Mouse (Mus musculus): ENCODE results near the gene Ankrd2.
"Not testable (repeated sequence)": the region's sequence is repeated elsewhere in the genome, so short reads cannot be mapped to it uniquely, and the experiment has no call there.

Gene Ankrd2

DNA sequence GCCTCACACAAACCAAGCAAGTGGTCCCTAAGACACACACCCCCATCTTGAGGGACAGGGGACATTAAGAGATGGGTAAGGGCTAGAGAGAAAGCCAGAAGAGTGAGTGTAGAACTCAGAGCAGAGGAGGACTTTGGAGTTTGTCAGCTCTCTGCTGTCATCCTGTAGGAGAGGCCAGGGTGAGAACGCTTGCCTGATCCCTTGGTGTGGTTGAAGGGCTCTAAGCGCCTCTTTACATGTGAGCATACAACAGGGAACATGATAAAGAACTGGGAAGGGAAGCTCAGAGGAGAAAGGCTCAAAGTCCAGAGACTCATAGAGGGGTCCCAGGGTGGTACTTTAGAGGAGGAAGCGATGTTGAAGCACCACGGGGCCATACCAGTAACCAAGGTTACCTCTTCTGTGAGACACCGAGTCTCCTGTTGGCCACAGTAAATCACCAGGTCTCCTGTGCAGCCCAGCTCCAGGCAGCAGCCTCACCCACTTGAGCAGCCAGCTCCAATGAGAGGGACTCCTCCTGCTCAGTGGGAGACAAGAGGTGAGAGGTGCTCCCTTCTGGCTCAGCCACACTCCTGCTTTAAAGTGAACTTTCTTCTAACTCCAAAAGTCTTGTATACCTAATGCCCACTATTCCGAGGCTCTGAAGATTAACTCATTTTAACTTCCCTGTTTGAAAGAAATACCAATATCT lies 21.1 kb downstream of the Ankrd2 start:
- DNase-seq = no peak

DNA sequence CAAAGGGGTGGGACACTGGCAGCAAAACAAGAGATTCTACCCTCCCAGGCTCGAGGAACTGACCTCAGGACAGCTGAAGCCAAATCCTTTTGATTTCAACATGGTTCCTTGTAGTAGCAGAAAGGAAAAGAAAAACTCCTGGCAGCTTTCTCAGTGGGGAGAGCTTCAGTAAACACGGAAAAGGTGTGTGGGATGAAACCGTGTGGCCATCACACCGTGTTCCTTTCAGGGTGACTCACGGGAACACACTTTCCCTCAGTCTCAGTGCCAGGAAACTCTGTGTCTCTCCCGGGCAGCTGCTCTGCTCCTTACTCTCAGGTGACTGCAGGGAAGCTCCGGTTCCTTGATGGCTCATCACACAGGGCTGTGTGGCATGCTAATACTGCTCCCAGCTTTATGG lies 22.6 kb downstream of the Ankrd2 start:
- DNase-seq = peak in 1 of 2 experiments; percentile 33

DNA sequence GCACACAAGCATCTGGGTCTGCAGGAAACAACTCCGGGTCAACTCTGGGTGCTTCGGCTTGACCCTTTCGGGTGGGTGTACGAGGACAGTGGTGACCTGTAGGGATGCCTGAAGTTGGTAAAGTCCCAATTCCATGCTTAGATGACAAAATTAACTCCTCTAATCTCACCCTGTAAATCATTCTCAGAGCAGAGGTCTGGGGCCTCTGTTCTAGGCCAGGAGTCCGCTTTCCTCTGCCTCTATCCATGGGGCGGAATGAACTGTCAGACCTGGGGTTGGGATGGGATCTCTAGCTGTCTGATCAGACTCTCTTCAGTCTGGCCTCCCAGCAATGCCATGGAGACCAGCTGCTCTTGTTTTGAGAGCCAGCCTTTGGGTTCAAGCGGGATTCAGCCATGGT lies 25.6 kb downstream of the Ankrd2 start:
- no peak for DNase-seq

DNA sequence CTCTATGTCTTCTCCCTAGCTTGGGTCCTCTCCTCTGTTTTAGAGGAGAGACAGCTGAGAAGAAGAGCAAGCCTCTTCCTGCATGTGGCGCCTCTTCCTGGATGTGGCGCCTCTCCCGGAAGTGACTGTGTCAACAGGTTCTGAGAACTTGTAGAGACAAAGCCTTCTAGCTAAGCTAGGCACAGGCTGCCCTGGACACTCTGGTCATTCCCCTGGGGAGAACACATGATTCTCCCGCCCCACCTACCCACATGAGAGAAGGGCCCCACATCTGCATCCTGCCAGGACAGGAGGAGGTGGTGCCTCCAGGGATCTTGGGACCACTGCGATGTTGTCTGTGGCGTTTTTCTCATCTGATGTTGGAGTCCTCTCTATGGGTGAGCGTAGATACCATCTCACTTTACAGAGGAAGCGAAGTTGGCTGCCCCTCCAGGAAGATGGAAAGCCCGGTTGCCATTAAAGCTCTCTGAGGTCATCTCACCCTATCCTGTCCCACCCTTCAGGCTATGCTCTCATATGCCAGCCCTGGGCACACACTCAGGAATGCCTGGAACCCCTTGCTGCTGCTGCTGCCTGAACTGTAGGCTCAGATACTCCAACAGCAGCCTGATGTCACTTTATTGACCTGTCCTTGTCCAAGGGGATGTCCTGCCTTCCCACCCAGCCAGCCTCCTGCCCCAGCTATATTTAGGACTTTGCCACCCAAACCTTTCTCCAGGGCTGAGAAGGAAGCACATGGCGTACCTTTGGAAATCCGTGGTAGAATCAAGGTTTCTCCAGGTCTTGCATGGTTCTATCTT lies 32.8 kb downstream of the Ankrd2 start:
- peak; percentile 62 to 72 for DNase-seq

DNA sequence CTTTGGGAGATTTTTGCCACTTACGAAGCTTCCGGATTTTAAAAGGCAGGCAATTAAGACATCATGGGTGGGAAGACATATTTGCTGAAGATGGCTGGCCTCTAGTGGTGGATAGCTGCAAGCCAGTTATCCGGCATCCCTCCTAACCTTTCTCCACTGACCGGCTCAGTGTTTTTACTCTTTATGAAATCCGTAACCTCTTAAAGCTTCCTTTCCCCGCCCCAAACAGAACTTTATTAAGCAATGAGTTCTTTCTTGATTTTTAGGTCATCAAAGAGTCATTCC lies 33.4 kb downstream of the Ankrd2 start:
- peak; percentile 20 to 43 for DNase-seq

DNA sequence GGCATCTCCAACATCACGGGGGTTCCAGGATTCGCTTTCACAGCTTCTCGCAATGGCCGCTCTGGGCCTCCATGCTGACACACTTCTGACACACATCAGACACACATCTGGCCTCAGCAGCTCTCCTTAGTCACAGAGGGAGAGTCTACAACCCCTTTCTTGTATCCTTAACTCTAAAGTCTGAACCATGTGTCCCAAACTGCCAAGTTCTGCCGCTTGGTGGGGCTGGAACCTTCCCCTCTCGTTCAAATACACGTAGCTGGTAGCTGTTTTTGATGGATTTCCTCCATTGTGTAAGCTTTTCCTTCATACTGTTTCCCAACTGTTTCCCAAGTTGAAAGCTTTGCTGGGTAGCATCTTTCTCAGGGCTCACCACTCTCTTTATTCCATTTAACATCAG lies 35.4 kb downstream of the Ankrd2 start:
- DNase-seq = no peak

DNA sequence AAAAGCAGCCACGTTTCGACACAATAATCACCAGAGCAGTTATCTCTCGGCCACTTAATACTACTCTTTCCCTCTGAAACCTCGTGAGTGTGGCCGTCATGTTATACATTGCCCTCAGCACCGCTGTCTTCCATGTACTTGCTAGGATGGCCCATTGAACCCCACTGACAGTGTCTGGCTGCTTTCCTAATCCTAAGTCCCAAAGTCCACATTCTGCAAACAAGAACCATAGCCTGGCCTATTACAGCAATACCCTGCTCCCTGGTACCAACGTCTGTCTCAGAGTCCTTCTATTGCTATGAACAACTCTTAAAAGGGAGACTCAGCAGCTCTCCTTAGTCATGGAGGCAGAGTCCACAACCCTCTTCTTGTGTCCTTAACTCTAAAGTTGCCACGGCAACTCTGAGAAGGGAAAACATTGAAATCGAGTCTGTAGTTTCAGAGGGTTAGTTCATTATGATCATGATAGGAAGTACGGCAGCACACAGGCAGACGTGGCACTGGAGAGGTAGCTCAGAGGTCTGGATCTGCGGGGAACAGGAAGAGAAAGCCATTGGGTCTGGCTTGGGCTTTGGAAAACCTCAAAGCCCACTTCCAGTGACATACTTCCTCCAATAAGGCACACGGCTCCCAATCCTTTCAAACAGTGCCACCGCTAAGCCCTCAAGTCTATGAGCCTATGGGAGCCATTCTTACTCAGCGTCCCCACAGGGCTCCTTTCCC lies 36.2 kb downstream of the Ankrd2 start:
- DNase-seq = no peak

DNA sequence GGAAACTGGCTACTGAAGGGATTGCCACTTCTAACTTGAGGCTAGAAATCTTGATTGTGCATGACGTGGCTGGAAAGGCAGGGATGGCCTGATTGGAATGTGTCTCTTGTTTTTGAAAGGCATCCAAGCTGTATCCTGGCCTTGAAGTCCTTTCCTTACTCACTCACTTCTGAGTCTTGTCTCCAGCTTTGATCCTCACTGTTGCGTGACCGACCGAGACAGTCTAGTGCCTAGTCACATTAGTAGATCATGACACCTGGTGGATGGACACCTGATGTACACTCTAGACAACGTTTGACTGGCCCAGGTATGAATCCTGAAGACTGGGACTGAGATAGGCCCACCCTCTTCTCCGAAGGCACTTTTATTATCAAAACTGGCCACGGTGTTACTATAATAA lies 37.0 kb downstream of the Ankrd2 start:
- DNase-seq = no peak

DNA sequence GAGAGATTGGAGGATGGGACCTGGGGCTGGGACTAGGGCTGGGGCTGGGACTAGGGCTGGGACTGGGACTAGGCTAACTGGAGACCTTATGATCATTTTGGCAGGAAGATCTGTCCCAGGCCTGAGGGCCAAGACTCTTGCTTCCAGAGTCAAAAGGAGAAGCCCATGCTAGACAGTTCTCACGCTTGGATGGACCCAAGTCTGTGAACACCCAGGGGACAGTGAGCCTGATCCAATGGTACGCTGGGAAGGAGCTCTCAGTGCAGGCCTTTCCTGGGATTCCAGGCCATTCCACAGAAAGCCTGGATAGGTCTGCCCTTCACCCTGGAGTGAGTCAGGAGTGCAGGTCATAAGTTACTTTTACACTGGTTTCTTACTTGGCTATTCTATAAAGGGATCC lies 39.3 kb downstream of the Ankrd2 start:
- DNase-seq = no peak

DNA sequence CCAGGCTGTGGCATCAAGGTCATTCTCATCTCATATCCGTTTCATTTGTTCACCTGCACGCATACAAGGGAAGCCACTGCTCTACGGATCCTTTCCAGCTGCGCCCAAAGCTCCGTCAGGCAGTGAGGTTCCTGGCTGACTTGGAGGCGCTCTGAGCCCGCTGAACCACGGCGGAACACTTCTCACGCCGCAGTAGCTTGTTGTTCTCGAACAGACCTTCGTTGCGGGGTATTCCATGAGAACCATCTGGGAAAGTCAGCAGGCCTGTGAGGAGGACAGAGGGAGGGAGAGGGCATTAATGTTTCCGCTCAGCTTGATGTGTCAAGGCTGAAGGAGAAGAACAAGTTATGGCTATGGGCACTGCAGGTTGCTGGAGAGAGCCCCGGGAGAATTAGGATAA lies 40.2 kb downstream of the Ankrd2 start:
- DNase-seq = no peak

DNA sequence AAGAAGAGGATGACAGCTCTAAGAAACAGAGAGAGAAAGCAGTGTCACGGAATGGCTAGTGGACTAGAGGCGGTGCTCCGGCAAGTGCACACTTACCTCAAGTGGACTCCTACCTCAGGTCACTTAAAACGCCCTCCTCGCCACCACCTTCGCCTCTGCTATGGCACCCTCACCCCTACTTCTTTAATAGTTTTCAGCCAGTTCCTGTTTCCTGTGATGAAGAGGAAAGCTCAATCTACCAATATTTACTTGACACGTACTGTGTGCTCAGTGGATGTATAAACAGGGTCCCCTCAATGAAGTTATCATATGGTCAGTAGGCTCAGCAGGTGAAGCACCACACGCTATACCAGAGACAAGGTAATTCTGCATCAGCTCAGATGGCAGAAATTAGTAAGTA lies 42.8 kb downstream of the Ankrd2 start:
- DNase-seq = no peak

DNA sequence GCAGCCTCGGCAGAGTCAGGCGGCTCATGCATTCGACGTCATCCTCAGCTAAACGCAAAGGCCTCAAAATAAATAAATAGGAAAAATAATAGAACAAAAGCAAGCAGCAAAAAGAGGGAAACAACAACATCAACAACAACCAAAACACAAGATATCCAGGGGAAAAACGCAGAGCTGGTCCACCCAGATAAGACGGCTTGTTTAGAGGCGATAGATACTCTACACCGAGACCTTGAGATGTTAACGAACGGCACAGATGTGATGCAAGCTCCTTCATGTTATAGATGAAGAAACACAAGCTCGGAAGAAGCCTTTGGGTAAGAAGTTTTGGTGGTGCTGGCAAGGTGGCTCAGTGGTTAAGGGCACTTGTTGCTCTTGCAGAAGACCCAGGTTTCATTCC lies 43.2 kb downstream of the Ankrd2 start:
- DNase-seq = no peak

DNA sequence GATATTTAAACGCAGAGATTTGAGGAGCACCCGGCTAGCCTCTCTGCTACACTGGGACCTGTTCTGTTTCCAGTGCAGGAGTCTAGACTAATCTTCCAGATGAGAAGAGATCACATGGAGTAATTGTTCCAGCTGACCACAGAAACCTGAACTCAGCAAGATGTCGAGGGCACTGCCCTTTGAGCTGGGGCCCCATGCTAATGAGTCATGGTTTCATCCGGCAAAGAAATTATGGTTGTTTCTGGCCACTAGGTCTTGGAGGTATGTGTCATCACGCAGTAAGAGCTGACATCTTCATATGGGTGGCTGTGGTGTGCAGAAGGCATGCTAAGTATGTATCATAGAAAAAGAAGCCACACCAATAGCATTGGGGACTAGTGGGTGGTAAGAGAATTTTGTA lies 44.1 kb downstream of the Ankrd2 start:
- no peak for DNase-seq

DNA sequence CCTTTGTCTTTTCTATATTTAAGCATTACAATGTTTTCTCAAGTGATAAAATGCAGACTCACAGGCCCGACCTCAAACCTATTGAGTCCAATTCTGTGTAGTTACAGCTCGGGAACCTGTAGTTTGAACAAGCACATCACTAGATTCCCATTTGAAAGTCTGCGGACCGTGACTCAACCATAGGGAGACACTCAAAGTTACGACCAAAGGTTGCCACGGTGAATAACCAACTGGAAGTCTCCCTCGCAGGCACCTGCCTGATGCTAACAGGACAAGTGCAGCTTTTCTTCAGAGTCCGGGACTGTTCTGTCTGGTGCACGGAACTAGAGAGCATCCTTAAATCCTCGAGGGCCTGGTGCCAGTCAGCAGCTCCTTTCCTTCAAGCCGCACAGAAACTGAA lies 44.7 kb downstream of the Ankrd2 start:
- DNase-seq = no peak

DNA sequence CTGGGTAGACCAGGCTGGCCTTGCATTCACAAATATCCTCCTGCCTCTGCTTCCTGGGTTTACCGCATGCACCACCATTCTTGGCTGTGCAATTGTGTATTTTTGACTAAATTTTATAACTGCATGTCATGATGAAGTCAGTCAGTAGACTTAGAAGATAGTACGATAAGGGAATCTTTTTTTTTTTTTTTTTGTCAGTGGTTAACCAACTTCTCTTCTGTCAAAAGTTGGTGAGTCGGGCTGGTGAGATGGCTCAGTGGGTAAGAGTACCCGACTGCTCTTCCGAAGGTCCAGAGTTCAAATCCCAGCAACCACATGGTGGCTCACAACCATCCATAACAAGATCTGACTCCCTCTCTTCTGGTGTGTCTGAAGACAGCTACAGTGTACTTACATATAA lies 45.8 kb downstream of the Ankrd2 start:
- not testable (repeated sequence) for DNase-seq

DNA sequence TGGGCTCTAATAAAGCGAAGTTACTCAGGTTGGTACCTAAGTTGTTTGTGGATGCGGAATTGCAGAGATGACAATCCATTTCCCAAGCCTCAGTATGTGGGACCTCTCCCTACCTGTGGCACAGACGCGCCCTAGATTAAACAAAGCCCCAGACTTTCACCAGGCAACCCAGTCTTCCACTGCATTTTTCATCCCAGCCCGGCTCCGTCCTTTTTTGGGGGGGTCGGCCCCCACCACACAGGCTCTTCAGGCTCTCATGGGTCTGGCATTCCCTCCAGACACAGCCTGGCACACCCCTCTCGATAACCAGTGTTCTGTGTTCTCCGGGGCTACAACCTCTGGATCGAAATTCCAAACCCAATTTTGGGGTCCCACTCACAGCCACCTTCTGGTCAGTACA lies 49.9 kb downstream of the Ankrd2 start:
- no peak for DNase-seq

DNA sequence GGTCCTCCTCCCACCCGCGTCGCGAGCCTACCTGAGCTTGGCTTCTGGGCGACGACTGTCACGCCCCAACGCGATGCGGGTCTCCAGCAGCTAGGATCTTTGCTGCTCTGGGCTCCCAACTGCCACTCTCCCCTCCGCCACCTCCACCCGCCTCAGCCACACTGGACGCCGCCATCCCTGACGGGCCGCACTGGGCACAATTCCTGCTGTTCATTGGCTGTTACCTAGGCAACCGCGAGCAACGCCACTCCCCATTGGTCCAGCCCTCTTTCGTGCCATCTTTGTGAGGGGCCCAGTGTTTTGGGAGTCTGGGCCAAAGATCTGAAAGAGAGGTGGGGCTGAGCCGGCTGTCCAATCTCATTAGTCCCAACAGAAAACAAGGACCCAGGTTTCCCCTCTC lies 50.4 kb downstream of the Ankrd2 start, which contains the start of gene Morn4:
Morn4 (minus strand) TSS at position 192 of the 400 bp plus-strand sequence.
- DNase-seq = peak; percentile 69 to 80

DNA sequence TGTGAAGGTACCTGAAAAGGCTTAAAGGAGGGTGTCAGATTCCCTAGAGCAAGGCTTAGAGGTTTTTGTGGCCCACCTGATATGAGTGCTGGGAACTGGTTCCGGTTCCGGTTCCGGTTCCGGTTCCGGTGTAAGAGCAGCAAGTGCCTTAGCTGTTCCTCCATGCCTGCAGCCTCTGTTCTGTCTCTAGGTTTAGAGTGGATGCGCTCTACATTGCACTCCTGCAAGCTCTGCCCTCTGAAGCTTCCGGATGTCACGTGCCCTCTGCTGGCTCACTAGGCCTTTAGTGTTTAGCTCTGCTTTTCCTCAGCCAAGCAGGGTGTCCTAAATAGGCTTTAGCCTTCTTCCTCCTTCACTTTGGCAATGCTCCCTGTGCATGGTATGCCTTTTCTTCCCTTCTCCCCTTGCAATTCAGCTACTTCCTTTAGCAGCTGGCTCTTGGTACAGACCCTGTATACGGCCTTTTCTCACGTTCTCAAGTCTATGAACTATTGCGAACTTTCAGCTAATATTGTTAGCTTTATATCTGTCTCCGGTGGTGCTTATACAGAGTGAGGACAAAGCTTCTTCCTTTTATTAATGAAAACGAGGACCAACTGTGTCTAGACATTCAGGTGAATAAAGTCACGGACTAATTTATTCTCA lies 53.4 kb downstream of the Ankrd2 start:
- DNase-seq = peak; percentile 75 to 78

DNA sequence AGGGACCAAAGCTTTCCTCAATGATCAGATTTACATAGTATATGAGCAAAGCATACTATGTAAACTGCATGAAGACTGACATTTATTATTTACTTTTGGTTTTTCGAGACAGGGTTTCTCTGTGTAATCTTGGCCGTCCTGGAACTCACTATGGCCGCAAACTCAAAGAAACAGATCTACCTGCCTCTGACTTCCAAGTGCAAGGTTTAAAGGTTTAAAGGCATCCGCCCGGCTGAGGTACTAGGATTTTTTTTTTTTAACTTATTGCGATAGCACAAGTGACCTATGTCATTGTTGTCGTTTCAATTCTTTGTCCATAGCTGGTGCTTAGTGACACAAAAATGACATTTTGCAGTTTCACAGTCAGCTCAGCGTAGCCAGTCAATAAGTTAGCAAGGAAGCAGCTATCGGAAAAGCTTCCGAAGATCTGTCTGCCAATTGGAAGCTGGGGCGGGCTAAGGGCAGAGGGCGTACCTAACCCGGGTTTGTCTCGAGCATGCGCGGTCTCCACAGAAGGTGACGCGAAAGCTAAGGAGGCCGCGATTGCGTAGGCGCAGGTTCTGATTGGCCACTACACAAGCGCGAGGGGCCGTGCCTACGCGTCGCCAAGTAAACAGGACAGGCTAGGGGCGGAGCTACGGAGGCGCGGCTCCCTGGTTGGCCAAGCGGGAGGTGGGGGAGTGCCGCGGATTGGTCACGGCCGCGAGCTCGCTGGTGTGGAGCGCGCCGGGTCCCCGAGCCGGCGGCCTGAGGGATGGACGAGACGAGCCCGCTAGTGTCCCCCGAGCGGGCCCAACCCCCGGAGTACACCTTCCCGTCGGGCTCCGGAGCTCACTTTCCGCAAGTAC lies 54.2 kb downstream of the Ankrd2 start, which contains the start of gene Pi4k2a:
Pi4k2a (plus strand) TSS at position 723 of the 848 bp plus-strand sequence.
- peak; percentile 100 for DNase-seq

DNA sequence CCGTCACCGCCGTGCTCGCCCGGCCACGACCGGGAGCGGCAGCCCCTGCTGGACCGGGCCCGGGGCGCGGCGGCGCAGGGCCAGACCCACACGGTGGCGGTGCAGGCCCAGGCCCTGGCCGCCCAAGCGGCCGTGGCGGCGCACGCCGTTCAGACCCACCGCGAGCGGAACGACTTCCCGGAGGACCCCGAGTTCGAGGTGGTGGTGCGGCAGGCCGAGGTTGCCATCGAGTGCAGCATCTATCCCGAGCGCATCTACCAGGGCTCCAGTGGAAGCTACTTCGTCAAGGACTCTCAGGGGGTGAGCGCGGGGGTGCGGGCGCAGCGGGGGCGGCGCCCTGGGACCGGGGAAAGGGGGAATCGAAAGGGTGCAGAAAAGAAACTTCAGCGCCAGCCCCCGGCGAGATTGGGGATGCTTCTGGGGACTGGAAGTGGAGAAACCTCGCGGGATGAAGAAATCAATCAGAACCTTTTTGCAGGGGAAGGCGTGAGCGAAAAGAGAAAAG lies 54.9 kb downstream of the Ankrd2 start:
- DNase-seq = peak in 1 of 2 experiments; percentile 46
